Mouse (Mus musculus) fibroblast of lung, adult 2 months (primary cell): ENCODE measurements around the gene Trim46.
"Not testable (repeated sequence)": the region's sequence is repeated elsewhere in the genome, so short reads cannot be mapped to it uniquely, and the experiment has no call there.

Experiments
- DNase-seq: peaks from one replicate; pipeline ENCODE4 v3.0.0-alpha.2; 2011; ENCODE audit warnings: low read depth

Trim46 gene

GRCm38 (mm10) chr3:89232614-89233013, 13.5 kb downstream of the Trim46 start:
- no peak for DNase-seq

GRCm38 (mm10) chr3:89231772-89232275, 14.3 kb downstream of the Trim46 start:
- no peak for DNase-seq

- DNase-seq: no peak
Observed at GRCm38 (mm10) chr3:89231345-89231744, 14.8 kb downstream of the Trim46 start.

- DNase-seq: no peak
Observed at GRCm38 (mm10) chr3:89230561-89230960, 15.5 kb downstream of the Trim46 start.

GRCm38 (mm10) chr3:89229276-89229675, 16.8 kb downstream of the Trim46 start:
- DNase-seq: no peak

- DNase-seq: no peak
Observed at GRCm38 (mm10) chr3:89228836-89229235, 17.3 kb downstream of the Trim46 start, which contains the start of gene Muc1. Muc1 (plus strand) TSS chr3:89229057.

GRCm38 (mm10) chr3:89228180-89228549, 17.9 kb downstream of the Trim46 start:
- no peak for DNase-seq

- peak; percentile 94 for DNase-seq
Observed at GRCm38 (mm10) chr3:89227307-89228179, 18.6 kb downstream of the Trim46 start.

GRCm38 (mm10) chr3:89226900-89227299, 19.2 kb downstream of the Trim46 start, which contains the start of gene Mtx1:
Mtx1 (minus strand) TSS chr3:89227088.
- DNase-seq: no peak

- DNase-seq: no peak
Observed at GRCm38 (mm10) chr3:89226361-89226760, 19.7 kb downstream of the Trim46 start.

GRCm38 (mm10) chr3:89225918-89226317, 20.2 kb downstream of the Trim46 start:
- no peak for DNase-seq

GRCm38 (mm10) chr3:89225321-89225815, 20.7 kb downstream of the Trim46 start:
- no peak for DNase-seq

- no peak for DNase-seq
Observed at GRCm38 (mm10) chr3:89224796-89225195, 21.3 kb downstream of the Trim46 start.

- no peak for DNase-seq
Observed at GRCm38 (mm10) chr3:89221167-89221566, 24.9 kb downstream of the Trim46 start.

- no peak for DNase-seq
Observed at GRCm38 (mm10) chr3:89219546-89219945, 26.6 kb downstream of the Trim46 start.

GRCm38 (mm10) chr3:89218271-89218670, 27.8 kb downstream of the Trim46 start:
- DNase-seq: no peak

- DNase-seq: not testable (repeated sequence)
Observed at GRCm38 (mm10) chr3:89216407-89216806, 29.7 kb downstream of the Trim46 start.

GRCm38 (mm10) chr3:89215853-89216252, 30.3 kb downstream of the Trim46 start:
- DNase-seq: peak; percentile 61

GRCm38 (mm10) chr3:89214681-89215411, 31.3 kb downstream of the Trim46 start, which contains the start of gene Thbs3:
Thbs3 (plus strand) TSS chr3:89215180.
- no peak for DNase-seq

- peak; percentile 61 for DNase-seq
Observed at GRCm38 (mm10) chr3:89213803-89214530, 32.1 kb downstream of the Trim46 start.

GRCm38 (mm10) chr3:89210731-89211130, 35.4 kb downstream of the Trim46 start:
- no peak for DNase-seq

GRCm38 (mm10) chr3:89210162-89210561, 35.9 kb downstream of the Trim46 start:
- no peak for DNase-seq
